Mouse (Mus musculus) brain, embryonic 14.5 days (tissue): Measurements from ENCODE around the gene Ppp2r2c. TPM values are rescaled to one million over a fixed set of nuclear protein-coding genes. Genes with fewer than 3 reads are reported as not detected.

Source experiments
- DNase-seq: peaks from one replicate; pipeline ENCODE4 v3.0.0-alpha.2; 2011; ENCODE audit warnings: low read depth
- CTCF ChIP-seq: fragments of 200-500 bp; IDR thresholded peaks from 2 replicates; pipeline ENCODE4 v1.5.1; 2012; ENCODE audit warnings: inconsistent platforms, mild to moderate bottlenecking, moderate library complexity, borderline replicate concordance; ENCODE audit not compliant: insufficient read depth, insufficient read length; ENCODE audit errors: extremely low read depth
- POLR2A ChIP-seq: fragments of 200-500 bp; IDR thresholded peaks from 2 replicates; pipeline ENCODE4 v1.6.1; 2012; ENCODE audit warnings: mild to moderate bottlenecking, inconsistent platforms, borderline replicate concordance; ENCODE audit not compliant: poor library complexity, insufficient read depth, insufficient read length, severe bottlenecking; ENCODE audit errors: extremely low read depth
- polyA plus RNA-seq: library from polyadenylated mRNA; depleted of rRNA; stranded (reverse); fragments of >200 nt; gene quantifications from 2 replicates; pipeline ENCODE4 v1.2.3, GENCODE M21; 2012

Gene Ppp2r2c
- polyA plus RNA-seq, 1 experiment = 66.7 TPM

GRCm38 (mm10) chr5:36944552-36944951 lies 76.2 kb downstream of the Ppp2r2c start:
- DNase-seq = peak; percentile 11
- no peak for TF ChIP-seq CTCF
- no peak for TF ChIP-seq POLR2A

- DNase-seq = peak; percentile 88
- TF ChIP-seq POLR2A (no peak), CTCF (no peak)
Measured at GRCm38 (mm10) chr5:36945102-36945701, 76.9 kb downstream of the Ppp2r2c start.

- DNase-seq = no peak
- no peak for TF ChIP-seq POLR2A
- no peak for TF ChIP-seq CTCF
Measured at GRCm38 (mm10) chr5:36945713-36946112, 77.4 kb downstream of the Ppp2r2c start.

- peak; percentile 91 for DNase-seq
- no peak for TF ChIP-seq POLR2A
- peak; percentile 94 for TF ChIP-seq CTCF
Measured at GRCm38 (mm10) chr5:36946445-36946844, 78.1 kb downstream of the Ppp2r2c start.

- peak; percentile 88 for DNase-seq
- TF ChIP-seq POLR2A = no peak
- TF ChIP-seq CTCF = peak; percentile 96
Measured at GRCm38 (mm10) chr5:36948831-36949230, 80.5 kb downstream of the Ppp2r2c start.

- no peak for DNase-seq
- no peak for TF ChIP-seq POLR2A
- peak; percentile 45; the same call in 1 of the 2 replicates for TF ChIP-seq CTCF
Measured at GRCm38 (mm10) chr5:36950871-36951270, 82.6 kb downstream of the Ppp2r2c start.

GRCm38 (mm10) chr5:36952311-36952710 lies 84.0 kb downstream of the Ppp2r2c start:
- no peak for DNase-seq
- TF ChIP-seq POLR2A (no peak), CTCF (no peak)

- TF ChIP-seq CTCF = peak; percentile 67
- no peak for TF ChIP-seq POLR2A
- peak; percentile 57 for DNase-seq
Measured at GRCm38 (mm10) chr5:36955366-36955765, 87.1 kb downstream of the Ppp2r2c start.

GRCm38 (mm10) chr5:36958837-36959236 lies 90.5 kb downstream of the Ppp2r2c start:
- DNase-seq = peak; percentile 73
- peak; percentile 74; the same call in 1 of the 2 replicates for TF ChIP-seq CTCF
- TF ChIP-seq POLR2A = no peak

- DNase-seq = peak; percentile 88
- TF ChIP-seq POLR2A (no peak), CTCF (no peak)
Measured at GRCm38 (mm10) chr5:36960501-36960900, 92.2 kb downstream of the Ppp2r2c start.

- TF ChIP-seq POLR2A (no peak), CTCF (no peak)
- DNase-seq = no peak
Measured at GRCm38 (mm10) chr5:36971587-36971986, 103.3 kb downstream of the Ppp2r2c start.

GRCm38 (mm10) chr5:36975336-36975735 lies 107.0 kb downstream of the Ppp2r2c start:
- TF ChIP-seq POLR2A (no peak), CTCF (no peak)
- DNase-seq = no peak
